Mouse (Mus musculus): ENCODE results near the gene C4b. TPM values are rescaled to one million over a fixed set of nuclear protein-coding genes. Genes with fewer than 3 reads are reported as not detected.
"Not testable (repeated sequence)": the region's sequence is repeated elsewhere in the genome, so short reads cannot be mapped to it uniquely, and the experiment has no call there.

The C4b gene
- polyA plus RNA-seq, 1 experiment from 2014 or later = 0.92 TPM

GRCm38 (mm10) chr17:34729779-34730553 is 13.7 kb downstream of the C4b start:
- not testable (repeated sequence) for H3K36me3 ChIP-seq (ENCODE audit: control insufficient read depth, insufficient read depth, low read length); H3K4me3 ChIP-seq (ENCODE audit: low read length); H3K4me1 ChIP-seq (ENCODE audit: control insufficient read depth, insufficient read depth, low read length); H3K9me3 ChIP-seq (ENCODE audit: control insufficient read depth, low read length); ATAC-seq; H3K4me2 ChIP-seq (ENCODE audit: low read depth, low read length); H3K9ac ChIP-seq (ENCODE audit: low read depth, low read length); H3K27ac ChIP-seq (ENCODE audit: low read length); H3K27me3 ChIP-seq (replicated peaks; ENCODE audit: control insufficient read depth, insufficient read depth, low read length)
- 82% methylated on average over 12 of the region's 12 CpGs for WGBS

- H3K36me3 ChIP-seq (ENCODE audit: control insufficient read depth, insufficient read depth, low read length); H3K27me3 ChIP-seq (replicated peaks; ENCODE audit: control insufficient read depth, insufficient read depth, low read length); H3K4me3 ChIP-seq (ENCODE audit: low read length); H3K4me2 ChIP-seq (ENCODE audit: low read depth, low read length); H3K27ac ChIP-seq (ENCODE audit: low read length); H3K4me1 ChIP-seq (ENCODE audit: control insufficient read depth, insufficient read depth, low read length); H3K9me3 ChIP-seq (ENCODE audit: control insufficient read depth, low read length); H3K9ac ChIP-seq (ENCODE audit: low read depth, low read length); ATAC-seq: not testable (repeated sequence)
- WGBS = 80% methylated on average over 11 of the region's 11 CpGs
These were observed 14.5 kb downstream of the C4b start for GRCm38 (mm10) chr17:34729155-34729554.

- Histone ChIP-seq H3K4me2 (ENCODE audit: low read depth, low read length) (no peak overlapping the region), H3K4me1 (ENCODE audit: control insufficient read depth, insufficient read depth, low read length) (no peaks in the 10 kb centered on the region), H3K27me3 (replicated peaks; ENCODE audit: control insufficient read depth, insufficient read depth, low read length) (no peaks in the 10 kb centered on the region), H3K27ac (ENCODE audit: low read length) (no peak overlapping the region), H3K36me3 (ENCODE audit: control insufficient read depth, insufficient read depth, low read length) (no peaks in the 10 kb centered on the region), H3K9me3 (ENCODE audit: control insufficient read depth, low read length) (peaks cover 2% of the 10 kb centered on the region; the same call in 1 of the 2 replicates), H3K4me3 (ENCODE audit: low read length) (no peak overlapping the region), H3K9ac (ENCODE audit: low read depth, low read length) (no peak overlapping the region)
- WGBS = 82% methylated on average over 2 of the region's 2 CpGs
- ATAC-seq = no peak
These were observed 15.8 kb downstream of the C4b start for GRCm38 (mm10) chr17:34727887-34728286.

DNA sequence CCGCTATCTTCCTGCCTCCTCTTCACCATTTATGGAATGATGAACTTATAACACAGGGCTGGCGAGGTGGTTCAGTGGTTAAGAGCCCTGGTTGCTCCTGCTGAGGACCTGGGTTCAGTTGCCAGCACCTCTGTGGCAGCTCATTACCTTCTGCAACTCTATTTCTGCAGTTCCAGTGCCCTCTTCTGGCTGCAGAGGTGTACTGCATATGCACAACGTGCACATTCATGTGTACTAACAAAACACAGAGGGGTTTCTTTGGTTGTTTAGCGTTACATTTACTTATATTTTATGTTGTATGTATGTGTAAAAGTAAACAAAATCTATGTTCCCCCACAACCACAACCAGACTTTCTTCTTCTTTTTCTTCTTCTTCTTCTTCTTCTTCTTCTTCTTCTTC is 20.6 kb downstream of the C4b start:
- Histone ChIP-seq H3K9ac (ENCODE audit: low read depth, low read length) (no peak overlapping the region), H3K27me3 (replicated peaks; ENCODE audit: control insufficient read depth, insufficient read depth, low read length) (no peaks in the 10 kb centered on the region), H3K4me1 (ENCODE audit: control insufficient read depth, insufficient read depth, low read length) (no peaks in the 10 kb centered on the region), H3K36me3 (ENCODE audit: control insufficient read depth, insufficient read depth, low read length) (no peaks in the 10 kb centered on the region), H3K9me3 (ENCODE audit: control insufficient read depth, low read length) (peaks cover 4% of the 10 kb centered on the region; the same call in 1 of the 2 replicates), H3K4me2 (ENCODE audit: low read depth, low read length) (no peak overlapping the region), H3K4me3 (ENCODE audit: low read length) (no peak overlapping the region), H3K27ac (ENCODE audit: low read length) (no peak overlapping the region)
- ATAC-seq = no peak
- WGBS = 82% methylated on average over 4 of the region's 4 CpGs

GRCm38 (mm10) chr17:34722238-34722637 is 21.4 kb downstream of the C4b start:
- H3K4me1 ChIP-seq (ENCODE audit: control insufficient read depth, insufficient read depth, low read length); H3K4me2 ChIP-seq (ENCODE audit: low read depth, low read length); H3K9me3 ChIP-seq (ENCODE audit: control insufficient read depth, low read length); H3K36me3 ChIP-seq (ENCODE audit: control insufficient read depth, insufficient read depth, low read length); H3K4me3 ChIP-seq (ENCODE audit: low read length); H3K27ac ChIP-seq (ENCODE audit: low read length); H3K9ac ChIP-seq (ENCODE audit: low read depth, low read length); ATAC-seq; H3K27me3 ChIP-seq (replicated peaks; ENCODE audit: control insufficient read depth, insufficient read depth, low read length): not testable (repeated sequence)
- WGBS = 94% methylated on average over 1 of the region's 4 CpGs

DNA sequence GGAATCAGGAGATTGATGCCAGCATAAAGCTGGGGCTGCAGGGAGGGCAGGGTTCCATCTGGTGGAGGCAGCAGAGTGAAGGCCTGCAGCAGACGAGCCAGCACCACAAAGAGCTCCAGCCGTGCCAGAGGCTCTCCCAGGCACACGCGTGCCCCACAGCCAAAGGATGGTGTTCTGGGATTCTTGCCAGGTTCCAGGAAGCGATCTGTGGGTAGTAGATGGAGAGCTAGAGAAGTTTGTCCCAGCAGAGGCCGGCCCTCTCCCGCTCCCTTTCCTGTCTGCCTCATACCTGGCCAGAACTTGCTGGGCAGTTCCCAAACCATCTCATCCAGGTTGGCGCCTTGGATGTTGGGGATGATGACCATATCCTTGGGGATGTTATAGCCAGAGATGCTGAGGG is 23.8 kb downstream of the C4b start:
- H3K27me3 ChIP-seq (replicated peaks; ENCODE audit: control insufficient read depth, insufficient read depth, low read length); H3K27ac ChIP-seq (ENCODE audit: low read length); H3K4me2 ChIP-seq (ENCODE audit: low read depth, low read length); H3K4me3 ChIP-seq (ENCODE audit: low read length); H3K9me3 ChIP-seq (ENCODE audit: control insufficient read depth, low read length); H3K4me1 ChIP-seq (ENCODE audit: control insufficient read depth, insufficient read depth, low read length); ATAC-seq; H3K9ac ChIP-seq (ENCODE audit: low read depth, low read length); H3K36me3 ChIP-seq (ENCODE audit: control insufficient read depth, insufficient read depth, low read length): not testable (repeated sequence)
- 72% methylated on average over 8 of the region's 8 CpGs for WGBS

DNA sequence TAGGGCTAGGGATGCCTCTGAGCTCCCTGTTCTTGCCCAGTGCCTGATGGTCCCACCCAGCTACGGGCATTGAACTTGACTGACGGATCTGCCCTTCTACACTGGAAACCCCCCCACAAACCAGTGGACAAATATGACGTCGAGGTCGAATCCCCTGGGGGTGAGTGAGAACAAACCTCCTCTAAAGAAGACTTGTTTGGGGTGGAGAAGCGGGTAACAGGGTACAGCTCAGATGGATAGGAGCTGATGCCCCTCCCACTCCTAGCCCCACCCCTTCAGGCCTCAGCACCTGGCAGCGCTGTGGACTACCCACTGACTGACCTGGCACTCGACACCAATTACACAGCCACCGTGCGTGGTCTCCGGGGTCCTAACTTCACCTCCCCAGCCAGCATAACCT is 26.3 kb downstream of the C4b start:
- Histone ChIP-seq H3K9me3 (ENCODE audit: control insufficient read depth, low read length) (no peaks in the 10 kb centered on the region), H3K9ac (ENCODE audit: low read depth, low read length) (no peak overlapping the region), H3K4me1 (ENCODE audit: control insufficient read depth, insufficient read depth, low read length) (no peaks in the 10 kb centered on the region), H3K36me3 (ENCODE audit: control insufficient read depth, insufficient read depth, low read length) (no peaks in the 10 kb centered on the region), H3K4me3 (ENCODE audit: low read length) (no peak overlapping the region), H3K27me3 (replicated peaks; ENCODE audit: control insufficient read depth, insufficient read depth, low read length) (no peaks in the 10 kb centered on the region), H3K27ac (ENCODE audit: low read length) (no peak overlapping the region), H3K4me2 (ENCODE audit: low read depth, low read length) (no peak overlapping the region)
- WGBS = 77% methylated on average over 11 of the region's 11 CpGs
- ATAC-seq = no peak

DNA sequence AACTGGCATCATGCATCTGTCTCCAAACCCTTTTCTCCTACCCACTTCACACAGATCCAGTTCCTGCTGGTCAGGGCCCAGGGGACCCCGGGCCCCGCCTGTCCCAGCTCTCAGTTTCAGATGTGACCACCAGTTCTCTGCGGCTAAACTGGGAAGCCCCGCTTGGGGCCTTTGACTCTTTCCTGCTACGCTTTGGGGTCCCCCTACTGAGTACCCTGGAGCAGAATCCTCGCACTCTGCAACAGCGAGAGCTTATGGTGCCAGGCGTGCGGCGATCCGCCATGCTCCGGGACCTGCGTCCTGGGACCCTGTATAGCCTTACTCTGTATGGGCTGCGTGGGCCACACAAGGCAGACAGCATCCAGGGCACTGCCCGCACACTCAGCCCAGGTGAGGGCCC is 27.4 kb downstream of the C4b start:
- 91% methylated on average over 15 of the region's 15 CpGs for WGBS
- no peak overlapping the region for H3K27ac ChIP-seq (ENCODE audit: low read length)
- no peak for ATAC-seq
- no peak overlapping the region for H3K4me2 ChIP-seq (ENCODE audit: low read depth, low read length)
- no peak overlapping the region for H3K4me3 ChIP-seq (ENCODE audit: low read length)
- H3K4me1 ChIP-seq (ENCODE audit: control insufficient read depth, insufficient read depth, low read length) = no peaks in the 10 kb centered on the region
- no peaks in the 10 kb centered on the region for H3K27me3 ChIP-seq (replicated peaks; ENCODE audit: control insufficient read depth, insufficient read depth, low read length)
- H3K36me3 ChIP-seq (ENCODE audit: control insufficient read depth, insufficient read depth, low read length) = no peaks in the 10 kb centered on the region
- no peak overlapping the region for H3K9ac ChIP-seq (ENCODE audit: low read depth, low read length)
- no peaks in the 10 kb centered on the region for H3K9me3 ChIP-seq (ENCODE audit: control insufficient read depth, low read length)

- not testable (repeated sequence) for H3K9ac ChIP-seq (ENCODE audit: low read depth, low read length); H3K27ac ChIP-seq (ENCODE audit: low read length); H3K36me3 ChIP-seq (ENCODE audit: control insufficient read depth, insufficient read depth, low read length); H3K4me3 ChIP-seq (ENCODE audit: low read length); ATAC-seq; H3K9me3 ChIP-seq (ENCODE audit: control insufficient read depth, low read length); H3K4me2 ChIP-seq (ENCODE audit: low read depth, low read length); H3K4me1 ChIP-seq (ENCODE audit: control insufficient read depth, insufficient read depth, low read length); H3K27me3 ChIP-seq (replicated peaks; ENCODE audit: control insufficient read depth, insufficient read depth, low read length)
- 85% methylated on average over 6 of the region's 7 CpGs for WGBS
These were observed 28.2 kb downstream of the C4b start for GRCm38 (mm10) chr17:34715451-34715850.

- H3K27me3 ChIP-seq (replicated peaks; ENCODE audit: control insufficient read depth, insufficient read depth, low read length); H3K4me3 ChIP-seq (ENCODE audit: low read length); H3K9me3 ChIP-seq (ENCODE audit: control insufficient read depth, low read length); H3K27ac ChIP-seq (ENCODE audit: low read length); ATAC-seq; H3K4me1 ChIP-seq (ENCODE audit: control insufficient read depth, insufficient read depth, low read length); H3K9ac ChIP-seq (ENCODE audit: low read depth, low read length); H3K36me3 ChIP-seq (ENCODE audit: control insufficient read depth, insufficient read depth, low read length); H3K4me2 ChIP-seq (ENCODE audit: low read depth, low read length): not testable (repeated sequence)
- 77% methylated on average over 5 of the region's 5 CpGs for WGBS
These were observed 28.7 kb downstream of the C4b start for GRCm38 (mm10) chr17:34714908-34715445.
